7 mouse cellular contexts compared by ENCODE assay signal in genomic region chr1:183388426-183389406, GRCm38 (mm10). TPM values are rescaled to one million over a fixed set of nuclear protein-coding genes. Genes with fewer than 3 reads are reported as not detected.
DNase-seq lines count a peak whose midpoint lies in the region; ATAC-seq lines count a peak whose summit lies in the region.

Gene Taf1a (plus strand): TSS chr1:183388981.

- DNase-seq in adrenal gland, adult 2 months = peak; percentile 94
- peak; percentile 89 for DNase-seq in embryo, embryonic 11.5 days (ENCODE audit: low read depth, low spot score)
- peak; percentile 82 to 88 for DNase-seq in gastrocnemius, postnatal 36 days
- peak; percentile 90 to 96 for DNase-seq in left cerebral cortex, postnatal 25 days (ENCODE audit: low spot score in 2 of 2)
- DNase-seq in midbrain, embryonic 10.5 days (ENCODE audit: low spot score) = peak; percentile 96
- peak; percentile 92 for DNase-seq in right cerebral cortex, postnatal 4 days

- 0 out of 2 replicates have a peak within 1 kb of the TSS, but pooled peaks have one; percentile 27 for H3K27ac ChIP-seq in intestine, embryonic 15.5 days
- peak within 1 kb of the TSS; percentile 76 for H3K27ac ChIP-seq in midbrain, embryonic 10.5 days (replicated peaks)

- 5% methylated on average over 44 of the region's 44 CpGs for WGBS in intestine, embryonic 15.5 days
- 7% methylated on average over 44 of the region's 44 CpGs for WGBS in midbrain, embryonic 10.5 days

- peak within 1 kb of the TSS; percentile 57 for H3K4me2 ChIP-seq in intestine, embryonic 15.5 days (replicated peaks)

- intact Hi-C loops in gastrocnemius, postnatal 36 days (cut with DNase I) = no loop called here
- intact Hi-C loops in left cerebral cortex, postnatal 25 days (cut with DNase I) = loop anchor here (2.0 kb wide), 2 partner anchors 20 to 44 kb away; partner anchors contain the start of gene Mia3

- peak within 1 kb of the TSS; percentile 60 for H3K4me3 ChIP-seq in intestine, embryonic 15.5 days (replicated peaks)
- H3K4me3 ChIP-seq in midbrain, embryonic 10.5 days = peak within 1 kb of the TSS; percentile 80

- peaks cover 4% of the 10 kb centered on the region; the same call in 1 of the 2 replicates for H3K4me1 ChIP-seq in intestine, embryonic 15.5 days (replicated peaks)
- H3K4me1 ChIP-seq in midbrain, embryonic 10.5 days = peaks cover 14% of the 10 kb centered on the region

- H3K36me3 ChIP-seq in intestine, embryonic 15.5 days = no peaks in the 10 kb centered on the region
- H3K36me3 ChIP-seq in midbrain, embryonic 10.5 days = peaks cover 26% of the 10 kb centered on the region

- H3K27me3 ChIP-seq in intestine, embryonic 15.5 days (replicated peaks) = no peaks in the 10 kb centered on the region
- peaks cover 21% of the 10 kb centered on the region for H3K27me3 ChIP-seq in midbrain, embryonic 10.5 days (ENCODE audit: low read depth, poor library complexity, severe bottlenecking)

- no peaks in the 10 kb centered on the region for H3K9me3 ChIP-seq in intestine, embryonic 15.5 days
- H3K9me3 ChIP-seq in midbrain, embryonic 10.5 days (replicated peaks) = no peaks in the 10 kb centered on the region

- ATAC-seq in intestine, embryonic 15.5 days = peak; percentile 100

- peak within 1 kb of the TSS; percentile 36 for H3K9ac ChIP-seq in intestine, embryonic 15.5 days

RNA-seq across cellular contexts. Expression of gene Taf1a, which starts in this region (rescaled TPM):
- 10 to 100 TPM; 18.3 to 18.6 TPM for total RNA-seq in adrenal gland, adult 2 months (2021)
- polyA plus RNA-seq in adrenal gland, adult 2 months (2012; rRNA removed) = 3.1 TPM in 2 replicates
- 1 to 10 TPM; 3.7 to 4.8 TPM for total RNA-seq in gastrocnemius, postnatal 36 days (2021)
- polyA plus RNA-seq in intestine, embryonic 15.5 days (2015; fragmentation: Nextera tagmentation; extraction: Ambion mirVana) = 17.9 TPM in 2 replicates
- 10 to 100 TPM; 16.2 to 17.5 TPM for total RNA-seq in left cerebral cortex, postnatal 25 days (2021)
- 19.8 and 24.3 TPM in 2 replicates for polyA plus RNA-seq in midbrain, embryonic 10.5 days (2016; fragmentation: Nextera tagmentation; extraction: Ambion mirVana)

Comparison
In these comparisons a context has a peak if more than half of its experiments do, and no peak if none do; other contexts are left out.
1. Peak in every context shown above with its lines: DNase-seq, ATAC-seq, H3K4me3 ChIP-seq and H3K27ac ChIP-seq.